Mouse (Mus musculus) cerebellum, adult 8-10 months (tissue): Measurements from ENCODE around the gene Fyb.
"Not testable (repeated sequence)": the region's sequence is repeated elsewhere in the genome, so short reads cannot be mapped to it uniquely, and the experiment has no call there.

Source experiments
- DNase-seq: peaks from one replicate; pipeline ENCODE4 v3.0.0; 2022

Fyb gene

DNA sequence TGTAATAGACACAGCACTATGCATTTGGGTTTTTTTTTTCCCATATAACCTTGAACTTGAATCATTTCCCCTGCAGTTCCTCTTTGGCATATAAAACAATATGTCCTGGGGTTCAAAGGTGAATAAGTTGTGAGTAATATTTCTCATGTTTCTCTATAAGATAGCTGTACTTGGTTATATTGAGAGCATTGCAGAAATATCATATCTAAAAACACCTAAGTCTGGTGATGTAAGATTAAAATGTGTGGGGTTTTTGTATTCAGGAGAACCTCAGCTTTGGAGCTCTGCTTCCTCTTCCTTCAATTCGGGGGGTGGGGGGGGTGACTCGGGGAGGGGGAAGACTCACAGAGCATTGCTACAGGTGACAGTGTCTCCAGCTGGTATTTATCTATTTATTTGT lies 40.0 kb downstream of the Fyb start:
- DNase-seq: no peak

DNA sequence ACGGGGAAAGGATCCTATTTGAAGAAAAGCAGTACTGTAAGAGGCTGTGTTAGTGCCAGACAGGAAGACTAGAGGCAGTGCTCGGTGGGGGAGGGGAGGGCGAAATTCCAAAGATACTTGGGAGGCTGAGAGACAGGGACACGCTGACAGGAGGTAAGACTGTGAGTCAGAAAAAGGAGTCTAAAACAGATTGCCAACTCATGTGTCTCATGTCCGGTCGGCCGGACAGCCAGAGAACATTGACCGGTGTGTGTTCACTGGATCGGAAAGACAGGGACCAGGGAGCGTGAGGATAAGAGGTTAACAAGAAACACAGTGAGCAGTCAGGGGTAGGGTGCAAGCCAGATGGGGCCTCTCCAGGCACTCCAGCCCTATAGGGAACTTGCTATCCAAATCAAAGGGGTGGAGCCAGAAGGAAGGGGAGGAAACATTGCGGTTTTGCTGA lies 42.3 kb downstream of the Fyb start:
- DNase-seq: no peak

- no peak for DNase-seq
These were observed 43.2 kb downstream of the Fyb start for GRCm38 (mm10) chr15:6565873-6566272.

GRCm38 (mm10) chr15:6567993-6568392 lies 45.3 kb downstream of the Fyb start:
- no peak for DNase-seq

DNA sequence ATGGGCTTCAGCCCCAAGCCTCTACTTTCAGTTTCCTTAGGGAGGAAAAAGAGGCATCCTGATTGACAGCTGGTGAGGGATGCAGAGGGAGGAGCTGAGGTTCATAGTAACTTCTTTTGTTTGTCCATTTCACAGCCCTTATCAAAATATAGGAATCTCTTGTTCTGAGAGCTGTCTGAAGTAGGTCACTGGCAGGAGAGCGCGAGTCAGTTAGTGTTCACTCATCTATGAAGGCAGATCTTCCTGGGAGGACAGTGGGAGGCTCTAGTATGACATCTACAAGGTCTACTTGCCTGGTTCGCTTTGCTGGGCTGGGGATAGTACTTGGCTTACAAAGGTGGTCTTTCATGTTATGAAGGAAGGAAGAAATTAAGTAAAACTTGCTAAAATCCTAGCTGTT lies 46.0 kb downstream of the Fyb start:
- DNase-seq: no peak

GRCm38 (mm10) chr15:6569074-6569473 lies 46.4 kb downstream of the Fyb start:
- no peak for DNase-seq

DNA sequence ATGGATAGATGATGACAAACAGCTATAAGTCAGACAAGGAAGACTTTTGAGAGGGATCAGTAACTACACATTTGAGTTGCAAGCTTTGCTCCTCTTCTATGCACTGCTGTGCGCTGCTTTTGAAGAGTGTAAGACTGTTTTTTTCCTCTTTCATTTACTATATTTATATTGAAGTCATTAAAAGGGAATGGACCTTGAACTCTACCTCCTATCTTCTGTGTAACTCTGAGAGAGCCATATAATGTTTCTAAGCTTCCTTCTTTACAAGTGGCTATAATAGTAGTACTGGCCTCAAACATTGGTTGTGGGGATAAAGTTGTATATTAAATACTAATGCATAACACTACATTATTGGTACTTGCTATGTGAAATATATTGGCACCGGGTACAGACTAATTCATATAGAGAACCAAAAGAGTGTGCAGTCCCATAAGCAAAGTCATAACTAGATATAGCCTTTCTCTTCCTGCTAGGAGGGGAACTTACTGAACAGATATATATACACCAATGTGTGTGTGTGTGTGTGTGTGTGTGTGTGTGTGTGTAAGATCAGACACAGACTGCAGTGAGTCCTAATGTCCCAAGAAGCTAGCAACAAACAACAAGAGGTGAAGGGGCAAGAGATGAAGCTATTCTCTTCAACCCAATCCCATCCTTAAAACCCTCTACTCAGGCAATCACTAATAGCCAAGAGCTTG lies 47.7 kb downstream of the Fyb start:
- no peak for DNase-seq

GRCm38 (mm10) chr15:6570876-6571275 lies 48.2 kb downstream of the Fyb start:
- peak; percentile 23 for DNase-seq

DNA sequence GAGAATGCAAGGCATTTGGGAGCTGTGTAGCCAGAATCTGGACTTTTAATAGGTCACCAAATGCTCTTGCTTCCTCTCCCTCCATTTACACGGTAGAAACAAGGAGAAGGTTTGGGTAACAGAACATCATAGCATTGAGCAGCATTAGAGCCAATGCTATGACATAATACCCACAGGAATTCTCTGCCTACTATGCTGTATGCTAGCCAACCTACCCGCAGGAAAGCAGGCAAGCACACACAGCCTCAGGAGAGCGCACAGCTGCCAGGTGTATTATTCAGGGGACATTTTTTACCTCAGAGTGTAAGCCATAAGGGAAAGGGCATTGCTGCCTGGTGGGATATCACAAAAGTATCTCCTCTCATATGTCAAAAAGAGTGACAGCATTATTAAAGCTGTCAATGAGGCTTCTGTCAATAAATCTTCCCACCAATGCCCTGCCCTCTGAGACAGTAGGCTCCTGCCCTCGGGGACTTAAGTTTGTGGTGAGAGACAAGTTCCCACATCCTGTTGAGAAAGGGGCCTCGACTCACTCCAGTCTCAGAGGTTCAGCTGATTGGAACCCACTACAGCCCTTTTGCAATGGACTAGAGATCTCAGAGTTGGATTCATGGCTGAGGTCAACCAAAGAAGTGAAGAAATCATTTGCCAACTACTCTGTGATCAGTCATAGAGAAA lies 51.8 kb downstream of the Fyb start:
- DNase-seq: no peak

DNA sequence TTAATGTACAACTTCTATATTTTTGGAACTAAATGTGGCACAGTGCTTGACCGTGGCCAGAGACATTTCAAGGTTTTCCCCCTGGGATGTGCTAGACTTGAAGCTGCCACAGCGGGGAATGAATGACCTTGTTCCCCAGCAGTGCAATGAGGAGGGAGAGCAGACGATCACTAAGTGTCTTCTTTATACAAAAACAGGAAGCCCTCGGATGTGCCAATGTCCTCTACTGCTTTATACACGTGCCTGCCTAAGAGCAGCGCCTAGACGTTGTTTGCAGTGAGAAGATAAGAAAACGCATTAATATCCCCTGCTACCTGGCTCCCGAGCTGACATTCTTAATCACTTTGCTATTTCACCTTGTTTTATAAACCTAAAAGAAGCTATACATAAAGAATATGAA lies 55.3 kb downstream of the Fyb start:
- DNase-seq: no peak

- no peak for DNase-seq
These were observed 56.0 kb downstream of the Fyb start for GRCm38 (mm10) chr15:6578654-6579053.

DNA sequence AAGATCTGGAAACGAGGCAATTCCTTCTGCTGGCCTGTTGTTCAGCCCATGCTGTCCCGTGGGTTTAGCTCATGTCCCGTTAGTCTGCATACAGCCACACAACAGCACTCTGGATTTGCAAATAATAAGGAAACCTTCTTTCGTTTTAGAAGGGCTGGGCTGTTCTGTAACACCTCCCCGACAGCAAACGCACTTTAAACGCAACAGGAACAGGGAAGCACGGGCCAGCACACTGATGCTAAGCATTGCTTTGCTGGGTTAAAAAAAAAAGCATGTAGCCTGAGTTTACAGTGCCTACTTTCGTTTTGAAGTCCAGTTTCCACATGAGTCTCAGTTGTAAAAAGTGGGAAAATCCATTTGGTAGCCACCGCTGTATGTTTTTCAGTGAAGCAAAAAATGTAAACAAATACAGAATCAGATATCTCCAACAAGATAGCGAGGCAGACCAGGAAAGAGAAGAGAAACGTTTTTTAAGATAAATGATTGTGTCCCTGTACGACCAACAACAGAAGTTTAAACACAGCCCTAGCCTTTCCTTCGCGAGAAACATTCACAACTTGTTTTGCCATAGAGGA lies 56.6 kb downstream of the Fyb start:
- DNase-seq: no peak

GRCm38 (mm10) chr15:6579769-6580261 lies 57.2 kb downstream of the Fyb start:
- no peak for DNase-seq

DNA sequence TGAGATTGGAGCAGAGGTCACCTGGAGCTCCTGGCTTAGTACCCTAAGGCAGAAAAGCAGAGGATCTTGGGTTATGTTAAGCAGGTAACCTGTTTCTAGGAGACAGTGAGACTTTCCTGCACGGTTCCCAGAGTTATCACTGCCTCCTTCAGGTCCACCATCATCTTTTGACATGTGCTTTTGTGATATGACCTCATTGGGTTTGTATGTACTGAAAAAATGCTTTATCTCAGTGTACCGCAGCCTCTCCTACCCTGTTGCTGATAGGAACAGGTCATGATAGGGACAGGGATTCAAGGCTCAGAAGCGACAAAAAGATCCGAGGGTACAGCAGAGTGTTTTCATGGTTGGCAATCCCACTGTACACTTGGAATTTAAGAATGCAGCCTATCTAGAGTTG lies 62.0 kb downstream of the Fyb start:
- no peak for DNase-seq

DNA sequence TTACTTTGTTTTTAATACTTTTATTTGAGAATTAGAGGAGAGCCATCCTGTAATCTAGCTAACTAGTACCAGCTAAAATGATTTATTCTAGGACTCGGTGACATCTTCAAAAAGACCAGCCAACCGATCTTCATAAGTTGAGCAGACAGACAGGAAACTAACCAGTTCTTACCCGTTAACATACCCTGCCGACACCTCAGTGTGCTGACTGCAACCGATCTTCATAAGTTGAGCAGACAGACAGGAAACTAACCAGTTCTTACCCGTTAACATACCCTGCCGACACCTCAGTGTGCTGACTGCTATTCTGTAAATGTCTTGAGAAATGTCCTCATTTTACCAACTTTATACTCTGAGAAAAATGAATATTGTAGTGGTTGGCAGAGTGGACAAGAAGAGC lies 63.7 kb downstream of the Fyb start:
- not testable (repeated sequence) for DNase-seq

DNA sequence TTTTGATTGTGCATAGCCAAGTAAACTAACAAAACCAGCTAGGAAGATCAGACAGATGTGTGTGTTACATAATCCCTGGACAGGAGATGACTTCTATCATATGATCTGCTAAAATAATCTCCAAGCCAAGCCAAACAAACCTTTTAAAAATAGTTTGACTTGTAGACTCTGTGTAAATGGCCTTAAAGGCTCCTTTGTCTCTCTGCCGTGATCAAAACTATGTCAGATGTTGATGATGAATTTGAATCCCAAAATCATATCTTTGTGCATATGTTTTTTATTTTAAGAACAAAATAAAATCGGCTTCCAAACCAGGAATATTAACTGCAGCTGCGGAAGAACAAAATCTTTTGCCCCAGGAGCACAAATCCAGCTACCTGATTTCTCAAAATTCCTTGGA lies 64.9 kb downstream of the Fyb start:
- DNase-seq: no peak

DNA sequence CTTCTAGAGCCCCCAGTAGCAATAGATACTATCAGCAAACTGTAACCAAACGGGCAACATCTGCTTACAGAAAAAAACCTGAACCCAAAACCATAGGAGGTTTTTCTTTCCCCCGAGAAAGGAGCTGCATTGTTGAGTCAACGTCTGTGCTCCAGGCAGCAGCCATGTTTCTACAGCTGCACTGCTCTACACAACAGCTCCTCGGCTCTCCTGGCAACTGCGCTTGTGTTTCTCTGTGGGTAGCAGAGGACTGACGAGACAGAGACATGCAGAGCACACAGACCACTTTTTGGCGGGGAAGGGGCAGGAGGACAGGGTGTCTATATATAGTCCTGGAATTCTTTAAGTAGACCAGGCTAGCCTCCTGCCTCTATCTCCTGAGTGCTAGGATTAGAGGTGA lies 65.5 kb downstream of the Fyb start:
- DNase-seq: no peak

GRCm38 (mm10) chr15:6590846-6591451 lies 68.3 kb downstream of the Fyb start:
- DNase-seq: no peak

GRCm38 (mm10) chr15:6591527-6591926 lies 68.9 kb downstream of the Fyb start:
- no peak for DNase-seq

DNA sequence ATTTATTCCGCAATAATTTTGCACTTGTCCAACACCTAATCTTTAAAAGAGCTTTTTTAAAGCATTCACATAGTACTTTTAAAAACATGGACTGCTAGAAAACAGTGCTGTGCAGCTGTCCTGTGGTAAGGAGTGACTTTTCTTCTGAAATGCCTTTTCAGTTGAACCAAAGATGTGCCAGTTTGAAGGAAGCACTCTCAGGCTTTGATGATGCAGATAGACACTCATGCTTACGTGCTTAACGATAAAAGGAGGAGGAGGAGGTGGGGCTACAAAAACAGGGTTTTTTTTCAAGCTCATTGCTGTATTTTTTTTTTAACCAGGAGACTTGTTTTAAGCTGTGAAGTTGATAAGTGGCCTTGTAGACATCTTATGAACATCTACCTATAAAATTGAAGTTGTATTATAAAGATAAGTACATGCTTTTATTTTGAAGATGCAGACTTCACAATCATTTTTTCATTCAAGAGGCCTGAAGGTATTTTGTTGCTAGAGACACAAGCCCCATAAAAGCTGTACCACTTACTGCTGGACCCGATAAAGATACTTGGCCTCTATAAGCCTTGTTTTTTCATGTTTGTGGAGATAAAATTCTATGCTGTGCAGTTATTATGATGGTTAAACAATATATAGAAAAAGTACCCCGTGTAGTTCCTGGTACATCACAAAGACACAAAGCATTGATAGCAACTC lies 70.1 kb downstream of the Fyb start:
- no peak for DNase-seq

DNA sequence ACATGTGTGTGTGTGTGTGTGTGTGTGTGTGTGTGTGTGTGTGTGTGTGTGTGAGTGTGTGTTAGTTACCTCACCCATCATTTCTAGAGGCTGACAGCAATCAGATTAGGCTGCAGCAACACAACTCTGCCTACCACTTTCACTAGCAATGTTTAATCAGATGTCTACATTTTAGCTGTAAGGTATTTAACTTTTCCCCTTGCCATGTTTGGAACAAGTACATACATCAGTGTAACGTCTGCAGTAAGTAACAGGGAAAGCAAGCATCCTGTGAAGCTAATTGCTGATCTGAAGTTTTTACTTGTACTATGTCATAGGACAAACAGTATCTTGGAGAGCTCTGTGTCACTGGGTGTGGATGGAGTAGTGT lies 70.6 kb downstream of the Fyb start:
- no peak for DNase-seq

- DNase-seq: no peak
These were observed 76.0 kb downstream of the Fyb start for GRCm38 (mm10) chr15:6598626-6599025.

DNA sequence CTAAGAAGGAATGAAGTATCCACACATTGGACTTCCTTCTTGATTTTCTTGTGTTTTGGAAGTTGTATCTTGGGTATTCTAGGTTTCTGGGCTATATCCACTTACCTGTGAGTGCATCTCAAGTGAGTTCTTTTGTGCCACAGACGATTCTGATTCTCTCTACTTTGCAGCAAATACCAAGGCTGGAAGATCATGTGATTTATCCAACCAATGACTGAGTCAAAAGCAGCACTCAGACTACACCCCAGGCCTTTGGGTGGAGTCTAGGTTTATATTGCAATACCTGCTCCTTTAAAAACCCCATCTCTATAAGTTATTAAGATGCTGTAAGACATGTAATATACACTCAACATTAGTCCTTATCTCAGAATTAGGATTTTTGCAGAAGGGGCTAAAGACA lies 77.7 kb downstream of the Fyb start:
- no peak for DNase-seq
